Comparison of ENCODE assay signal across 9 mouse cellular contexts in genomic region chr8:4404880-4405261, GRCm38 (mm10).
DNase-seq lines count a peak whose midpoint lies in the region; ATAC-seq and TF ChIP-seq lines count a peak whose summit lies in the region.
"Had no signal": no experiment of that assay in that cellular context is flagged by ENCODE, and none has a peak within 500 bp of the region (broad histone marks: within the 10 kb centered on the region; RNA-seq: fewer than 3 reads in every experiment).

No protein-coding gene starts in this region.

- no peak for TF ChIP-seq POLR2A in limb, embryonic 14.5 days (IDR thresholded peaks at IDR 0.05; ENCODE audit: borderline replicate concordance, extremely low read depth, insufficient read depth, insufficient read length)

- ATAC-seq in embryonic facial prominence, embryonic 11.5 days (replicated peaks; ENCODE audit: insufficient number of reproducible peaks, low FRiP score, low TSS enrichment, low read depth): no peak; the same call in 1 of the 2 replicates
- ATAC-seq in limb, embryonic 14.5 days (ENCODE audit: low FRiP score, low read depth): peak; percentile 39; the same call in 1 of the 2 replicates

- H3K36me3 ChIP-seq in embryonic facial prominence, embryonic 11.5 days (replicated peaks; ENCODE audit: control insufficient read depth, insufficient read depth, low read depth, low read length): no peaks in the 10 kb centered on the region
- H3K36me3 ChIP-seq in limb, embryonic 14.5 days (ENCODE audit: control insufficient read depth, insufficient read depth, low read length): no peaks in the 10 kb centered on the region

- H3K27ac ChIP-seq in embryonic facial prominence, embryonic 11.5 days (replicated peaks; ENCODE audit: low read depth, low read length): no peak overlapping the region
- no peak overlapping the region for H3K27ac ChIP-seq in limb, embryonic 14.5 days (replicated peaks; ENCODE audit: low read depth, low read length)

- no peaks in the 10 kb centered on the region for H3K9me3 ChIP-seq in embryonic facial prominence, embryonic 11.5 days (replicated peaks; ENCODE audit: control insufficient read depth, low read length)
- H3K9me3 ChIP-seq in limb, embryonic 14.5 days (ENCODE audit: control insufficient read depth, low read length): no peaks in the 10 kb centered on the region

- peak overlapping the region; percentile 21 for H3K4me3 ChIP-seq in embryonic facial prominence, embryonic 11.5 days (ENCODE audit: low read depth, low read length)
- H3K4me3 ChIP-seq in limb, embryonic 14.5 days (replicated peaks; ENCODE audit: low read length): peak overlapping the region; percentile 35
- H3K4me3 ChIP-seq: erythroblast, embryonic 14.5 days had no signal

- H3K9ac ChIP-seq in embryonic facial prominence, embryonic 11.5 days (replicated peaks; ENCODE audit: low read length): peak overlapping the region; percentile 53
- H3K9ac ChIP-seq in limb, embryonic 14.5 days (ENCODE audit: low read depth, low read length, severe bottlenecking): peak overlapping the region; percentile 44

- intact Hi-C loops in heart, postnatal 36 days (cut with DNase I): loop anchor here (5.0 kb wide), 1 partner anchor 53 kb away; no protein-coding TSS in a partner anchor

- 16% methylated on average over 16 of the region's 16 CpGs for WGBS in embryonic facial prominence, embryonic 11.5 days
- WGBS in limb, embryonic 14.5 days: 20% methylated on average over 16 of the region's 16 CpGs

- peak; percentile 36 for DNase-seq in adrenal gland, postnatal 10 days
- no peak for DNase-seq in adrenal gland, postnatal 4 days (ENCODE audit: low spot score in 2 of 2)
- DNase-seq in embryonic facial prominence, embryonic 11.5 days (ENCODE audit: low spot score): peak; percentile 41
- DNase-seq in heart, postnatal 36 days: peak; percentile 19 to 39
- no peak for DNase-seq in limb, embryonic 14.5 days (ENCODE audit: low spot score)
- DNase-seq in neural tube, embryonic 10.5 days (ENCODE audit: extremely low spot score, low spot score): peak; percentile 51
- DNase-seq in spleen, postnatal 14 days (ENCODE audit: low spot score in 2 of 2): no peak
- DNase-seq in thymus, postnatal 0 days (ENCODE audit: low spot score): no peak

- no peaks in the 10 kb centered on the region for H3K27me3 ChIP-seq in embryonic facial prominence, embryonic 11.5 days (ENCODE audit: control insufficient read depth, insufficient read depth, low read length)
- no peaks in the 10 kb centered on the region for H3K27me3 ChIP-seq in limb, embryonic 14.5 days (ENCODE audit: control insufficient read depth, insufficient read depth, low read length)

- no peaks in the 10 kb centered on the region for H3K4me1 ChIP-seq in embryonic facial prominence, embryonic 11.5 days (ENCODE audit: control insufficient read depth, insufficient read depth, low read length)
- H3K4me1 ChIP-seq in limb, embryonic 14.5 days (ENCODE audit: control insufficient read depth, insufficient read depth, low read length): peaks cover 6% of the 10 kb centered on the region; the same call in 1 of the 2 replicates

- peak overlapping the region; percentile 47 for H3K4me2 ChIP-seq in embryonic facial prominence, embryonic 11.5 days (ENCODE audit: low read depth, low read length)
- peak overlapping the region; percentile 61 for H3K4me2 ChIP-seq in limb, embryonic 14.5 days (replicated peaks; ENCODE audit: low read depth, low read length, severe bottlenecking)

Comparison
In these comparisons a context has a peak if more than half of its experiments do, and no peak if none do; other contexts are left out.
1. DNase-seq: peak in adrenal gland, postnatal 10 days (single experiment), embryonic facial prominence, embryonic 11.5 days (single experiment), heart, postnatal 36 days (2 of 2) and neural tube, embryonic 10.5 days (single experiment); none in adrenal gland, postnatal 4 days (0 of 2), limb, embryonic 14.5 days (single experiment), spleen, postnatal 14 days (0 of 2) and thymus, postnatal 0 days (single experiment).